Mouse (Mus musculus) neural tube, embryonic 11.5 days (tissue): Measurements from ENCODE around the gene Ccdc73. TPM values are rescaled to one million over a fixed set of nuclear protein-coding genes. Genes with fewer than 3 reads are reported as not detected.
A peak's percentile ranks its signal among the peaks of the same experiment; 100 is the strongest.
"Not testable (repeated sequence)": the region's sequence is repeated elsewhere in the genome, so short reads cannot be mapped to it uniquely, and the experiment has no call there.

Source experiments
- ATAC-seq: fragments of 200-750 bp; cut with Nextera tagmentation; 2 replicates; pipeline ENCODE4 v1.8.0; 2017; ENCODE audit warnings: moderate number of reproducible peaks, mild to moderate bottlenecking, moderate TSS enrichment, moderate library complexity; ENCODE audit not compliant: insufficient read depth, low FRiP score, low TSS enrichment
- DNase-seq: peaks from one replicate; pipeline ENCODE4 v3.0.0-alpha.2; 2015; ENCODE audit warnings: low spot score
- H3K27ac ChIP-seq: fragments of 300-500 bp; sonication (generic); 2 replicates; pipeline ENCODE4 v1.5.1; 2014; ENCODE audit warnings: low read depth, mild to moderate bottlenecking, low read length
- H3K27me3 ChIP-seq: fragments of 300-500 bp; sonication (generic); 2 replicates; pipeline ENCODE4 v1.6.1; 2014; ENCODE audit warnings: mild to moderate bottlenecking, low read length, mixed read lengths; ENCODE audit not compliant: control insufficient read depth, insufficient read depth
- H3K36me3 ChIP-seq: fragments of 300-500 bp; sonication (generic); 2 replicates; pipeline ENCODE4 v1.6.1; 2014; ENCODE audit warnings: mild to moderate bottlenecking, low read length, moderate library complexity, mixed read lengths; ENCODE audit not compliant: control insufficient read depth, insufficient read depth
- H3K4me1 ChIP-seq: fragments of 300-500 bp; sonication (generic); 2 replicates; pipeline ENCODE4 v1.6.1; 2014; ENCODE audit warnings: low read length, mixed read lengths; ENCODE audit not compliant: control insufficient read depth, insufficient read depth
- H3K4me2 ChIP-seq: fragments of 300-500 bp; sonication (generic); 2 replicates; pipeline ENCODE4 v1.6.1; 2014; ENCODE audit warnings: low read depth, mild to moderate bottlenecking, moderate library complexity
- H3K4me3 ChIP-seq: fragments of 300-500 bp; sonication (generic); 2 replicates; pipeline ENCODE4 v1.5.1; 2014; ENCODE audit warnings: low read depth, low read length
- H3K9ac ChIP-seq: fragments of 300-500 bp; sonication (generic); 2 replicates; pipeline ENCODE4 v1.6.1; 2014; ENCODE audit warnings: mild to moderate bottlenecking, low read length
- H3K9me3 ChIP-seq: fragments of 300-500 bp; sonication (generic); 2 replicates; pipeline ENCODE4 v1.6.1; 2016; ENCODE audit warnings: low read length; ENCODE audit not compliant: control insufficient read depth
- WGBS: fragments of 180-500 bp; shearing (Covaris S2); extraction: QIAGEN DNeasy Blood & Tissue Kit; methylation state at CpG from one replicate; pipeline ENCODE4 v1.1.7; 2014; 5-methylcytosine and 5-hydroxymethylcytosine counted together
- polyA plus RNA-seq: library from polyadenylated mRNA; unstranded; fragments of >200 nt; fragmentation: Nextera tagmentation; extraction: Ambion mirVana; gene quantifications from 2 replicates; pipeline ENCODE4 v1.2.1, GENCODE M21; 2014

Gene Ccdc73
- polyA plus RNA-seq, 1 experiment from 2014 or later = 7.1 TPM

- H3K4me1 ChIP-seq = peaks cover 6% of the 10 kb centered on the region; the same call in 1 of the 2 replicates
- H3K27me3 ChIP-seq = no peaks in the 10 kb centered on the region
- H3K9ac ChIP-seq = peak overlapping the region; percentile 89
- peaks cover 2% of the 10 kb centered on the region; the same call in 1 of the 2 replicates for H3K36me3 ChIP-seq
- H3K9me3 ChIP-seq = no peaks in the 10 kb centered on the region
- no peak for DNase-seq
- peak overlapping the region; percentile 53; the same call in 1 of the 2 replicates for H3K27ac ChIP-seq
- peak; percentile 79 for ATAC-seq
- H3K4me3 ChIP-seq = peak overlapping the region; percentile 95
- WGBS = under 1% methylated on average over 43 of the region's 43 CpGs
- peak overlapping the region; percentile 80 for H3K4me2 ChIP-seq
These were observed 148.8 kb downstream of the Ccdc73 start for GRCm38 (mm10) chr2:105016192-105016966.

- Histone ChIP-seq H3K9me3 (no peaks in the 10 kb centered on the region), H3K9ac (peak within 1 kb of the TSS; percentile 89), H3K4me3 (peak within 1 kb of the TSS; percentile 95), H3K27me3 (no peaks in the 10 kb centered on the region), H3K4me1 (peaks cover 6% of the 10 kb centered on the region; the same call in 1 of the 2 replicates), H3K4me2 (peak within 1 kb of the TSS; percentile 80), H3K36me3 (peaks cover 2% of the 10 kb centered on the region; the same call in 1 of the 2 replicates), H3K27ac (peak within 1 kb of the TSS; percentile 53; the same call in 1 of the 2 replicates)
- peak; percentile 100 for ATAC-seq
- WGBS = 0% methylated on average over 21 of the region's 25 CpGs
- peak; percentile 92 for DNase-seq
These were observed 149.3 kb downstream of the Ccdc73 start, which contains the start of gene Eif3m for GRCm38 (mm10) chr2:105016967-105017287. Gene Eif3m (minus strand): TSS chr2:105017080.

GRCm38 (mm10) chr2:105017802-105018201 lies 150.2 kb downstream of the Ccdc73 start:
- H3K36me3 ChIP-seq = no peaks in the 10 kb centered on the region
- peaks cover 6% of the 10 kb centered on the region; the same call in 1 of the 2 replicates for H3K4me1 ChIP-seq
- no peak for ATAC-seq
- no peak overlapping the region for H3K4me2 ChIP-seq
- H3K27ac ChIP-seq = no peak overlapping the region
- no peaks in the 10 kb centered on the region for H3K27me3 ChIP-seq
- H3K4me3 ChIP-seq = no peak overlapping the region
- WGBS = 93% methylated on average over 3 of the region's 3 CpGs
- H3K9me3 ChIP-seq = no peaks in the 10 kb centered on the region
- H3K9ac ChIP-seq = no peak overlapping the region
- DNase-seq = no peak

GRCm38 (mm10) chr2:105019457-105019856 lies 151.9 kb downstream of the Ccdc73 start:
- no peak for DNase-seq
- ATAC-seq = no peak
- no peaks in the 10 kb centered on the region for H3K9me3 ChIP-seq
- H3K27ac ChIP-seq = no peak overlapping the region
- no peak overlapping the region for H3K4me3 ChIP-seq
- H3K4me2 ChIP-seq = no peak overlapping the region
- no peaks in the 10 kb centered on the region for H3K36me3 ChIP-seq
- WGBS = 81% methylated on average over 1 of the region's 1 CpGs
- no peak overlapping the region for H3K9ac ChIP-seq
- H3K4me1 ChIP-seq = peaks cover 6% of the 10 kb centered on the region; the same call in 1 of the 2 replicates
- H3K27me3 ChIP-seq = no peaks in the 10 kb centered on the region

DNA sequence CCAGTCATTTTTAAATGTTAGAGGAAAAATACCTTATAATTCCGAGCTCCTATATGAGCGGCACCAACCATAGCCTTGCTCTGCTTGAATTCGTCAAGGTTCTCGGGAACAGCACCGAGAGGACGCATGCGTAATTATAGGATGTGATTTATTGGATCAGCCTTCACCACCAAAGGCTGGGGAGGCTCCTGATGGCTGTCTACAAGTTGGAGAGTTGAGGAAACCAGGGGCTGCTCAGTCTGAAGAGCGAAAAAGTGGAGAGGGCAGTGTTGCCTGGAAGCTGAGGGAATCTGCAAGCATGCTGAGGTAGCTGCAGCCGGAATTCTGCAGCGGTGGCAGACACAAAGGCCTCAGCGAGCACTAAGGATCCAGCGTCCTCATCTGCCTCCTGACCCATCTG lies 153.7 kb downstream of the Ccdc73 start:
- Histone ChIP-seq H3K27me3 (no peaks in the 10 kb centered on the region), H3K27ac (no peak overlapping the region), H3K9me3 (no peaks in the 10 kb centered on the region), H3K36me3 (no peaks in the 10 kb centered on the region), H3K4me3 (no peak overlapping the region), H3K4me2 (no peak overlapping the region), H3K9ac (no peak overlapping the region), H3K4me1 (no peaks in the 10 kb centered on the region)
- DNase-seq (no peak), ATAC-seq (no peak)
- WGBS = 70% methylated on average over 12 of the region's 12 CpGs

GRCm38 (mm10) chr2:105021836-105022235 lies 154.2 kb downstream of the Ccdc73 start:
- H3K9me3 ChIP-seq = no peaks in the 10 kb centered on the region
- H3K4me2 ChIP-seq = no peak overlapping the region
- H3K4me1 ChIP-seq = no peaks in the 10 kb centered on the region
- H3K36me3 ChIP-seq = no peaks in the 10 kb centered on the region
- ATAC-seq (no peak), DNase-seq (no peak)
- H3K27me3 ChIP-seq = no peaks in the 10 kb centered on the region
- no peak overlapping the region for H3K9ac ChIP-seq
- H3K4me3 ChIP-seq = no peak overlapping the region
- WGBS = 100% methylated on average over 2 of the region's 2 CpGs
- H3K27ac ChIP-seq = no peak overlapping the region

GRCm38 (mm10) chr2:105023031-105023615 lies 155.5 kb downstream of the Ccdc73 start:
- no peak overlapping the region for H3K4me3 ChIP-seq
- DNase-seq = no peak
- ATAC-seq = no peak
- no peak overlapping the region for H3K9ac ChIP-seq
- H3K27me3 ChIP-seq = no peaks in the 10 kb centered on the region
- no peak overlapping the region for H3K4me2 ChIP-seq
- no peaks in the 10 kb centered on the region for H3K4me1 ChIP-seq
- H3K36me3 ChIP-seq = no peaks in the 10 kb centered on the region
- H3K27ac ChIP-seq = no peak overlapping the region
- no peaks in the 10 kb centered on the region for H3K9me3 ChIP-seq
- 73% methylated on average over 6 of the region's 6 CpGs for WGBS

GRCm38 (mm10) chr2:105023815-105024214 lies 156.2 kb downstream of the Ccdc73 start:
- Histone ChIP-seq H3K4me2 (no peak overlapping the region), H3K9me3 (no peaks in the 10 kb centered on the region), H3K36me3 (no peaks in the 10 kb centered on the region), H3K27me3 (no peaks in the 10 kb centered on the region), H3K4me3 (no peak overlapping the region), H3K4me1 (no peaks in the 10 kb centered on the region), H3K9ac (no peak overlapping the region), H3K27ac (no peak overlapping the region)
- no peak for ATAC-seq
- WGBS = 66% methylated on average over 4 of the region's 4 CpGs
- DNase-seq = no peak

DNA sequence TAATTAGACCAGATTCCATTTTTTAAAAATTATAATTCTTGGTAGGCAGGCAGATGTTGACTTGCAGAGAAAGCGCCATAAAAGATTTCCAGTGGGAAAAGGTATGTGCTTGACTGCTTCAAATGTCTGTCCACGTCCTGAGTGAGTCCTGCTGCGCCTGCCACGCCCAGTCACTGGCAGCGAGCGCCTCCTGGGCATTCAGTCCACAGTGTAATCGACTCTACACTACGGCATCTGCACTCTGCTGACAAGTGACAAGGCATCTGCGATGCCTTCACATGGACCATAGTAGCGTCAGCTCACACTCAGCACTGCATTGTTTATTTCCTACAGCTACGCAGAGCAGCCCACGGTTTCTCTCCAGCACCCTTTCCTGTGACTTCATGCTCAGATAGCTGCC lies 158.0 kb downstream of the Ccdc73 start:
- H3K4me1 ChIP-seq, H3K9me3 ChIP-seq, H3K9ac ChIP-seq, DNase-seq, H3K36me3 ChIP-seq, H3K4me3 ChIP-seq, H3K27ac ChIP-seq, H3K27me3 ChIP-seq, ATAC-seq, H3K4me2 ChIP-seq: not testable (repeated sequence)
- 87% methylated on average over 11 of the region's 12 CpGs for WGBS
